Mouse (Mus musculus): ENCODE measurements around the gene Tmem50a.

DNA sequence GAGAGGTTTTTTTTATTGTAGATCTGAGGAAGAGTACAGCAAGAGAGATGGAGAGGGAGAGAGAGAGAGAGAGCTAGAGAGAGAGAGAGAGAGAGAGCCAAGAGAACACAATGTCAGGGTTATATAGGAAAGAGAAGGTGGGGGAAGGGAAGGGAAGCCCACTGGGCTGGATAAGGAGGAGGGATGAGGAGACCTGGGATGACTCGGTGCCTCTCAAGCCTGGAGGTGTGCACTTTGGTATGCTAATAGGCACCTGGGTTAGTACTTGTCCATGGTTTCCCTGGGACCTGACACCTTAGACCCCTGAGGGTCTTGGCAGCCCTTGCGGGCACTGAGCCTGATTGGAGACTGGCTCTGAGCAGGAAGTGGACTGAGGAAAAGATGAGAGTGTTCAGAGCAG lies 42.9 kb downstream of the Tmem50a start:
- no peak for TF ChIP-seq MYOG (IDR thresholded peaks at IDR 0.05; ENCODE audit: control insufficient read depth in 1 of 3, insufficient read depth in 1 of 3, insufficient read length in 2 of 3, low read depth in 2 of 3)
- TF ChIP-seq POLR2A (IDR thresholded peaks at IDR 0.05; ENCODE audit: insufficient read length, low read depth), result no peak
- no peak for TF ChIP-seq E2F4 (IDR thresholded peaks at IDR 0.05; ENCODE audit: insufficient read depth)
- no peak for TF ChIP-seq POLR2AphosphoS2 (IDR thresholded peaks at IDR 0.05; ENCODE audit: insufficient read length, low read depth)
- no peak for TF ChIP-seq MAX (IDR thresholded peaks at IDR 0.05; ENCODE audit: low read depth)
- TF ChIP-seq TCF12 (IDR thresholded peaks at IDR 0.05; ENCODE audit: insufficient read depth, poor library complexity, severe bottlenecking), result no peak
- no peak for TF ChIP-seq REST (IDR thresholded peaks at IDR 0.05; ENCODE audit: insufficient read depth, insufficient read length)

Measured in myocyte (in vitro differentiated cells).